Mouse (Mus musculus): ENCODE measurements around the gene Dpep1. TPM values are rescaled to one million over a fixed set of nuclear protein-coding genes. Genes with fewer than 3 reads are reported as not detected.

The Dpep1 gene
- polyA plus RNA-seq, 2 experiments: 3.9 to 5.1 TPM

DNA sequence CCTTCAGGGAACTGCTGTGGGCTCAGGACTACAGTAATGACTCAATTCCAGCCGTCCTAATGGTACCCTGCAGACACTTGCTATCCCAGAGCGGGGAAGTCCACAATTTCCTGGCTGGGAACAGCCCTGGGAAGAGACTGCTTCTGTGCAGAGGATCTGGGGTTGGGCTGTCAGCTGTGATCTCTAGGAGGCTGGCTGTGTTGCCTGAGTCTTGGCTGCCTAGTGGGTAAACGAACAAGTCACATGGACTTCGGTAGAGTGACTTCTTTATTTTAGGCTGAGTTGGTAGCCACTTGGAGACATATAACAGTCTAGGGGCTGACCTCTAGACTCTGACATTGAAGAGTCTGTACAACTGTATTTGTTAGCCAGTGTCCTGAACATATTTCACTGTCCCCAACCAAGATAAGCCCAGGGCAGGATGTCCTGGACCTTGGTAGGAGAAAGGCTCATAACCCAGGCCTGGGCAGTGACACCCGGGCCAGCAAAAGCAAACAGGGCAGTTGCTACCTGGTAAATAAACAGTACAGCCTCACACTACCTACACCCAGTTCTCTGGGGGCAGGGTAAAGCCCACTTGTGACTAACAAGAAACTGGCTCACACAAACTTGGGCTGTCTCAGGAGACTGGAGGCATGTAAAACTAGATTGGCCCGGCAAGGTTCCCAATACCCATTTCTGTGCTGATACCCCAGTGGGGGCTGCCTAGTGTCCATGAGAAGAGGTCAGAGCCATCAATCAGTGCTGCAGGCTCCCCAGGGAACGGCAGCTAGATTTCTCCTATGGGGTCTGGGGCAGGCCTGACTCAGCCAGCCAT, 56.3 kb downstream of the Dpep1 start:
- TF ChIP-seq POLR2A (IDR thresholded peaks at IDR 0.05; ENCODE audit: borderline replicate concordance, extremely low read depth, insufficient read depth, insufficient read length): no peak
- H3K27ac ChIP-seq (replicated peaks; ENCODE audit: low read depth, low read length): no peak overlapping the region
- H3K9ac ChIP-seq (ENCODE audit: low read depth, low read length, severe bottlenecking): no peak overlapping the region
- H3K9me3 ChIP-seq (ENCODE audit: control insufficient read depth, low read length): no peaks in the 10 kb centered on the region
- WGBS: 89% methylated on average over 7 of the region's 7 CpGs
- no peak overlapping the region for H3K4me3 ChIP-seq (replicated peaks; ENCODE audit: low read length)
- no peak overlapping the region for H3K4me2 ChIP-seq (replicated peaks; ENCODE audit: low read depth, low read length, severe bottlenecking)
- DNase-seq (ENCODE audit: low spot score) (no peak), ATAC-seq (ENCODE audit: low FRiP score, low read depth) (no peak)
- no peaks in the 10 kb centered on the region for H3K27me3 ChIP-seq (ENCODE audit: control insufficient read depth, insufficient read depth, low read length)
- H3K4me1 ChIP-seq (ENCODE audit: control insufficient read depth, insufficient read depth, low read length): no peaks in the 10 kb centered on the region
- H3K36me3 ChIP-seq (ENCODE audit: control insufficient read depth, insufficient read depth, low read length): peaks cover 54% of the 10 kb centered on the region

DNA sequence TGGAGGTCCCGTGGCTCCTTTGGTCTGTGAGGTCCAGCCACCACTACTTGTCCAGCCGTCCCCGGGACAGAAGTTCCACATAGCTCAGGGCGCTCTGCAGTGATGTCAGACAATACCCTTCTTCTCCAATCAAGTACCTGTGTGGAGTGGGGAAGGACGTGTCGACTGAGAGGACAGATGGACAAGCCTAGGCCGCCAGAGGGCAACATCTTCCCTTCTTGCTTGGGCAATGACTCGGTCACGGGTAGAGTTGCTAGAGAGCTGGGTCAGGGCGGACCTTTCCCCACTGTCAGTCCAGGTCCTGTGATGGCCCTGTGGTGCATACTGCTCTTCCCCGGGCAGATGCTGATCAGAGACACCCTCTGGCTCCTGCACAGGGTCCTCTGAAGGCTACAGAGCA, 57.0 kb downstream of the Dpep1 start:
- Histone ChIP-seq H3K4me2 (replicated peaks; ENCODE audit: low read depth, low read length, severe bottlenecking) (no peak overlapping the region), H3K4me3 (replicated peaks; ENCODE audit: low read length) (no peak overlapping the region), H3K36me3 (ENCODE audit: control insufficient read depth, insufficient read depth, low read length) (peaks cover 61% of the 10 kb centered on the region), H3K4me1 (ENCODE audit: control insufficient read depth, insufficient read depth, low read length) (no peaks in the 10 kb centered on the region), H3K27ac (replicated peaks; ENCODE audit: low read depth, low read length) (no peak overlapping the region), H3K9me3 (ENCODE audit: control insufficient read depth, low read length) (no peaks in the 10 kb centered on the region), H3K27me3 (ENCODE audit: control insufficient read depth, insufficient read depth, low read length) (no peaks in the 10 kb centered on the region), H3K9ac (ENCODE audit: low read depth, low read length, severe bottlenecking) (no peak overlapping the region)
- 77% methylated on average over 11 of the region's 11 CpGs for WGBS
- DNase-seq (ENCODE audit: low spot score) (no peak), ATAC-seq (ENCODE audit: low FRiP score, low read depth) (no peak)
- TF ChIP-seq POLR2A (IDR thresholded peaks at IDR 0.05; ENCODE audit: borderline replicate concordance, extremely low read depth, insufficient read depth, insufficient read length): no peak

DNA sequence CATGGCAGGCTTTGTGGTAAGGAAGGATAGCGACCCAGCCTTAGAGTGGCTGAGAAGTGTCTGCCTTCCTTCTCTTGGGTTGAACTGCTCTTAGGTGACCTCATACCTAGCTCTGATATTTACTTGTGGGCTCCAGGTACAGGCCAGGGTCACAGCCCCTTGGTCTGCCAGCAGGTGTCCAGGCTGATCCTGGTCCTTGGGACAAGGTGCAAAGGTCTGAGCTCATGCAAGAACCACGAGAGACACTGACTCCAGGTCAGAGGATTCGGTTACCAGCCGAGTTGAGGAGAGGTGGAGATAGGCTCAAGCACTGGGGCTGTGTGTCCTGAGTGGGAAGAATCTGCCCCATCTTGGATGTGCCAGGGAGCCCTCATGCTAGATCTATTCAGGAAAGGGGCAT, 58.3 kb downstream of the Dpep1 start:
- no peak overlapping the region for H3K9ac ChIP-seq (ENCODE audit: low read depth, low read length, severe bottlenecking)
- no peaks in the 10 kb centered on the region for H3K4me1 ChIP-seq (ENCODE audit: control insufficient read depth, insufficient read depth, low read length)
- ATAC-seq (ENCODE audit: low FRiP score, low read depth) (no peak), DNase-seq (ENCODE audit: low spot score) (no peak)
- H3K4me2 ChIP-seq (replicated peaks; ENCODE audit: low read depth, low read length, severe bottlenecking): no peak overlapping the region
- peaks cover 75% of the 10 kb centered on the region for H3K36me3 ChIP-seq (ENCODE audit: control insufficient read depth, insufficient read depth, low read length)
- H3K9me3 ChIP-seq (ENCODE audit: control insufficient read depth, low read length): no peaks in the 10 kb centered on the region
- H3K4me3 ChIP-seq (replicated peaks; ENCODE audit: low read length): no peak overlapping the region
- no peak for TF ChIP-seq POLR2A (IDR thresholded peaks at IDR 0.05; ENCODE audit: borderline replicate concordance, extremely low read depth, insufficient read depth, insufficient read length)
- no peak overlapping the region for H3K27ac ChIP-seq (replicated peaks; ENCODE audit: low read depth, low read length)
- 88% methylated on average over 4 of the region's 4 CpGs for WGBS
- H3K27me3 ChIP-seq (ENCODE audit: control insufficient read depth, insufficient read depth, low read length): no peaks in the 10 kb centered on the region

DNA sequence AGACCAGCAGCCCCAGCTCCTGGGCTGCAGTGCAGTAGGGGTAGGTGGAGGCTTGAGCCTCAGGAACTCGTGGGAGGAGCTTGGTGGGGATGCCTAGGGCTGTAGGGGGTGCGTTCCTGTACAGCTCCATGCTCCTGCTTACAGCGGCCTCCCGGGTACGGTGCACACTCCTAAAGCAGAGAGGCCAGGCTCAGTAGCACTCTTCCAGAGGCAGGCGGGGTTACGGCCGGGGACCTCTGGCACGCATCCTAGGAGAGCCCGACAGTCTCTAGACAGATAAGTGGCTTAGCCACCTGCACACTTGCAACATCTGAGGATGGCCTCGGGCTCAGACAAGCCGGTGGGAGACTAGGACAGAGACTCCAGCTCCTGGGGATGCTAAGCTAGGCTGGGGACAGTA, 59.5 kb downstream of the Dpep1 start:
- DNase-seq (ENCODE audit: low spot score): no peak
- no peaks in the 10 kb centered on the region for H3K4me1 ChIP-seq (ENCODE audit: control insufficient read depth, insufficient read depth, low read length)
- 90% methylated on average over 12 of the region's 12 CpGs for WGBS

DNA sequence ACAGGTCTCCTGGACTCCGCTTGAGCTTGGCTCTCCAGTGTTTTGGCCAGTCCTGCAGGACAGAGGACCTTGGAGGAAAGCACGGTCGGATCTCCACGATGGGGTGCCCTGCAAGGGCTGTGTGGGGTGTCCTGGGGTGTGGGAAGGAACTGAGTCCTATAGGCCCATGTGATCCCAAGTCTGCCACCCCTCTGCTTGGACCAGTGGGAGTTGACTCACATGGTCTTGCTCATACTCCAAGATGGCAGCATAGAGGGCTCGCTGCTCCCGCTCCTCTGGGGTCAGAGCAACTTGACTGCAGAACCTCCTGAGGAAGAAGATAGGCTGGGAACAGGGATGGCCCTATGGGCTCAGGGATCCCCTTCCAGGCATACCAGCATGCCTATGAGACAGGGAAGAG, 61.7 kb downstream of the Dpep1 start:
- no peak for TF ChIP-seq POLR2A (IDR thresholded peaks at IDR 0.05; ENCODE audit: borderline replicate concordance, extremely low read depth, insufficient read depth, insufficient read length)
- no peaks in the 10 kb centered on the region for H3K9me3 ChIP-seq (ENCODE audit: control insufficient read depth, low read length)

More for the DNA sequence above, 59.5 kb downstream of the Dpep1 start:
- H3K4me2 ChIP-seq (replicated peaks; ENCODE audit: low read depth, low read length, severe bottlenecking): no peak overlapping the region
- H3K9ac ChIP-seq (ENCODE audit: low read depth, low read length, severe bottlenecking): no peak overlapping the region
- no peak overlapping the region for H3K4me3 ChIP-seq (replicated peaks; ENCODE audit: low read length)
- no peak for ATAC-seq (ENCODE audit: low FRiP score, low read depth)
- H3K36me3 ChIP-seq (ENCODE audit: control insufficient read depth, insufficient read depth, low read length): peaks cover 85% of the 10 kb centered on the region
- H3K9me3 ChIP-seq (ENCODE audit: control insufficient read depth, low read length): no peaks in the 10 kb centered on the region
- no peak overlapping the region for H3K27ac ChIP-seq (replicated peaks; ENCODE audit: low read depth, low read length)
- no peak for TF ChIP-seq POLR2A (IDR thresholded peaks at IDR 0.05; ENCODE audit: borderline replicate concordance, extremely low read depth, insufficient read depth, insufficient read length)
- no peaks in the 10 kb centered on the region for H3K27me3 ChIP-seq (ENCODE audit: control insufficient read depth, insufficient read depth, low read length)

More for the DNA sequence above, 61.7 kb downstream of the Dpep1 start:
- H3K4me3 ChIP-seq (replicated peaks; ENCODE audit: low read length): no peak overlapping the region
- no peaks in the 10 kb centered on the region for H3K27me3 ChIP-seq (ENCODE audit: control insufficient read depth, insufficient read depth, low read length)
- peaks cover 87% of the 10 kb centered on the region for H3K36me3 ChIP-seq (ENCODE audit: control insufficient read depth, insufficient read depth, low read length)
- H3K4me2 ChIP-seq (replicated peaks; ENCODE audit: low read depth, low read length, severe bottlenecking): no peak overlapping the region
- DNase-seq (ENCODE audit: low spot score) (no peak), ATAC-seq (ENCODE audit: low FRiP score, low read depth) (no peak)
- peaks cover 3% of the 10 kb centered on the region; the same call in 1 of the 2 replicates for H3K4me1 ChIP-seq (ENCODE audit: control insufficient read depth, insufficient read depth, low read length)
- 96% methylated on average over 6 of the region's 6 CpGs for WGBS
- no peak overlapping the region for H3K9ac ChIP-seq (ENCODE audit: low read depth, low read length, severe bottlenecking)
- H3K27ac ChIP-seq (replicated peaks; ENCODE audit: low read depth, low read length): no peak overlapping the region

All from limb, embryonic 14.5 days (tissue).